Mouse (Mus musculus): Measurements from ENCODE around the gene Gm43302. TPM values are rescaled to one million over a fixed set of nuclear protein-coding genes. Genes with fewer than 3 reads are reported as not detected.
"Not testable (repeated sequence)": the region's sequence is repeated elsewhere in the genome, so short reads cannot be mapped to it uniquely, and the experiment has no call there.

Gm43302 gene
- total RNA-seq, 2 experiments from 2014 or later, result not detected

- DNase-seq, result not testable (repeated sequence)
These were observed 95.5 kb downstream of the Gm43302 start for GRCm38 (mm10) chr5:105197915-105198560.

DNA sequence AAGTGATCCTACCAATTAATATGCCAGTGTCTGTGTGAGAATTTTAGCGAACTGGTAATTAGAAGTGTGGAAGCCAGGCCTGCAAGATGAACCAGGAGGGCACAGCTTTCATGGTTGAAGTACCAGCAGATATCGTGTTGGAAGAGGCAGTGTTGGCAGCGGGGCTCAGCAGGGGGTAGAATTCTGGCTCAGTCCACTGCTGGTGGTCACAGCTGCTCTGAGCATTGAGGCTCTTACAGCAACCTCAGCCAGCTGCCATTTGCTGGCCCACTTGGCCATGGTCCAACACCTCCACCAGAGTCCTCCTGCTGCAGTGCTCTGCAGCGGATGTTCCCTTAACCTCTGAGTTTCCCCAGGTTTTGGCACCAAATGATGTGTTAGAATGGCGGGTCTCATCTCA lies 97.2 kb downstream of the Gm43302 start:
- not testable (repeated sequence) for DNase-seq

- DNase-seq, result not testable (repeated sequence)
These were observed 101.0 kb downstream of the Gm43302 start for GRCm38 (mm10) chr5:105192536-105192935.

DNA sequence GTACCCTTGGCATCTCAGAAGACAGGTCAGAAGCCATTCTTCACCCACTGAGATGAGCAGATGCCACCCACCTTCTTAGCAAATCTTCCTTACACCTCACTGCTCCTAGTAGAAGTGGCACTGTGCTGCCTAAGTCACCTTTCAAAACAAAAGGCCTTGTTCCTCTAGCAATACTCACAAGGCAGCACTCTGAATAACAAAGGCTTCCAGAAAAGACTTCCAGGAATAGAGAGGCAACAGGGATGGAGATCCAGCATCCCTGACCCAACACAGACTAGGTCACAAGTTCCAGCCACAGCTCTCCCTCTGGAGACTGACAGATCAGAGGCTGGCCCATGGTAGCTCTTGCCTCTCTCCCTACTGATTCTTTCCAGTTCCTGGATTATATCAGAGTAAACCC lies 112.0 kb downstream of the Gm43302 start:
- DNase-seq, result no peak

Other genes starting within 250 kb of the Gm43302 start
- gene Gbp9, start 154.2 kb downstream of the Gm43302 start, total RNA-seq (2021), result 1 to 10 TPM; 1.7 to 2.3 TPM
- not detected for gene Gbp8, start 154.2 kb downstream of the Gm43302 start, total RNA-seq (2021)
- 1 to 10 TPM in 1 of 2 experiments, under 1 TPM in 1; 0.95 to 1.1 TPM for gene Gbp4, start 154.1 kb downstream of the Gm43302 start, total RNA-seq (2021)
- not detected for gene Gbp10, start 54.2 kb downstream of the Gm43302 start, total RNA-seq (2021)
- gene Gbp6, start within 50 bp of the Gm43302 start, total RNA-seq (2021), result 1 to 10 TPM in 1 of 2 experiments, under 1 TPM in 1; 0.42 to 1.1 TPM
- gene Lrrc8b, start 122.1 kb upstream of the Gm43302 start, total RNA-seq (2021), result 10 to 100 TPM; 60.6 to 64.4 TPM
- gene Lrrc8c, start 225.7 kb upstream of the Gm43302 start, total RNA-seq (2021), result 10 to 100 TPM; 28.9 to 32.6 TPM